In genomic region chr17:87865439-87865838, GRCm38 (mm10) we compare ENCODE assay signal across 34 mouse cellular contexts. TPM values are rescaled to one million over a fixed set of nuclear protein-coding genes. Genes with fewer than 3 reads are reported as not detected.
A peak's percentile ranks its signal among the peaks of the same experiment; 100 is the strongest.
DNase-seq lines count a peak whose midpoint lies in the region; ATAC-seq lines count a peak whose summit lies in the region.
"Had no signal": no experiment of that assay in that cellular context is flagged by ENCODE, and none has a peak within 500 bp of the region (broad histone marks: within the 10 kb centered on the region; RNA-seq: fewer than 3 reads in every experiment).

No protein-coding gene starts in this region.

- no peaks in the 10 kb centered on the region for H3K27me3 ChIP-seq in intestine, embryonic 14.5 days (replicated peaks; ENCODE audit: control insufficient read depth, insufficient read depth, low read length)
- no peaks in the 10 kb centered on the region for H3K27me3 ChIP-seq in intestine, embryonic 16.5 days (replicated peaks; ENCODE audit: control insufficient read depth, insufficient read depth, low read length)
- H3K27me3 ChIP-seq: embryonic facial prominence, embryonic 13.5 days; forebrain, embryonic 12.5 days; hindbrain, embryonic 15.5 days; intestine, embryonic 15.5 days; neural tube, embryonic 12.5 days had no signal

- no peaks in the 10 kb centered on the region for H3K36me3 ChIP-seq in intestine, embryonic 14.5 days (ENCODE audit: control insufficient read depth, insufficient read depth, low read length)
- no peaks in the 10 kb centered on the region for H3K36me3 ChIP-seq in intestine, embryonic 16.5 days (ENCODE audit: control insufficient read depth, insufficient read depth, low read length)
- H3K36me3 ChIP-seq: embryonic facial prominence, embryonic 13.5 days; forebrain, embryonic 12.5 days; heart, embryonic 13.5 days; hindbrain, embryonic 15.5 days; intestine, embryonic 15.5 days; midbrain, embryonic 12.5 days; neural tube, embryonic 12.5 days had no signal

- no peak overlapping the region for H3K9ac ChIP-seq in intestine, embryonic 14.5 days (ENCODE audit: low read length)
- no peak overlapping the region for H3K9ac ChIP-seq in intestine, embryonic 16.5 days (ENCODE audit: low read depth, low read length)
- H3K9ac ChIP-seq: embryonic facial prominence, embryonic 13.5 days; forebrain, embryonic 12.5 days; hindbrain, embryonic 15.5 days; intestine, embryonic 15.5 days; midbrain, embryonic 12.5 days; neural tube, embryonic 12.5 days had no signal

- H3K4me2 ChIP-seq in intestine, embryonic 14.5 days (ENCODE audit: low read length) = no peak overlapping the region
- H3K4me2 ChIP-seq in intestine, embryonic 16.5 days (ENCODE audit: low read depth, low read length) = no peak overlapping the region
- H3K4me2 ChIP-seq: embryonic facial prominence, embryonic 13.5 days; forebrain, embryonic 12.5 days; hindbrain, embryonic 15.5 days; intestine, embryonic 15.5 days; midbrain, embryonic 12.5 days; neural tube, embryonic 12.5 days had no signal

- H3K9me3 ChIP-seq in intestine, embryonic 14.5 days (ENCODE audit: control insufficient read depth, low read length) = no peaks in the 10 kb centered on the region
- H3K9me3 ChIP-seq in intestine, embryonic 16.5 days (ENCODE audit: control insufficient read depth, low read length) = no peaks in the 10 kb centered on the region
- H3K9me3 ChIP-seq: embryonic facial prominence, embryonic 13.5 days; forebrain, embryonic 12.5 days; heart, embryonic 13.5 days; hindbrain, embryonic 15.5 days; intestine, embryonic 15.5 days; midbrain, embryonic 12.5 days; neural tube, embryonic 12.5 days had no signal

- no peak overlapping the region for H3K27ac ChIP-seq in intestine, embryonic 14.5 days (ENCODE audit: low read depth)
- H3K27ac ChIP-seq in intestine, embryonic 16.5 days (ENCODE audit: low read length) = no peak overlapping the region
- H3K27ac ChIP-seq: embryonic facial prominence, embryonic 13.5 days; forebrain, embryonic 12.5 days; heart, embryonic 13.5 days; hindbrain, embryonic 15.5 days; intestine, embryonic 15.5 days; layer of hippocampus, adult 2 months; macrophage; midbrain, embryonic 12.5 days; neural tube, embryonic 12.5 days; stomach, postnatal 0 days had no signal

- ATAC-seq in intestine, embryonic 14.5 days (replicated peaks; ENCODE audit: low FRiP score, low TSS enrichment, low read depth) = no peak
- ATAC-seq in intestine, embryonic 16.5 days = no peak
- ATAC-seq in granulocyte monocyte progenitor cell, adult 5-6 weeks (replicated peaks; ENCODE audit: poor library complexity, severe bottlenecking) = 0 out of 2 replicates have a peak, but pooled peaks have one; percentile 30
- ATAC-seq in megakaryocyte progenitor cell, adult 5-6 weeks (replicated peaks; ENCODE audit: poor library complexity) = peak; percentile 42
- ATAC-seq: activated CD4-positive, CD25-positive, alpha-beta regulatory T cell, adult 4 months; intestine, embryonic 15.5 days; lung, postnatal 0 days had no signal

- WGBS in intestine, embryonic 14.5 days = 86% methylated on average over 8 of the region's 8 CpGs
- 81% methylated on average over 8 of the region's 8 CpGs for WGBS in intestine, embryonic 16.5 days

- H3K4me3 ChIP-seq in intestine, embryonic 14.5 days (ENCODE audit: low read depth, low read length) = no peak overlapping the region
- no peak overlapping the region for H3K4me3 ChIP-seq in intestine, embryonic 16.5 days (ENCODE audit: low read length)
- H3K4me3 ChIP-seq: embryonic facial prominence, embryonic 13.5 days; erythroblast, embryonic 14.5 days; forebrain, embryonic 12.5 days; heart, embryonic 13.5 days; hindbrain, embryonic 15.5 days; intestine, embryonic 15.5 days; layer of hippocampus, adult 2 months; midbrain, embryonic 12.5 days; neural tube, embryonic 12.5 days had no signal

- 0 out of 2 replicates have a peak, but pooled peaks cover 3% of the 10 kb centered on the region for H3K4me1 ChIP-seq in intestine, embryonic 14.5 days (replicated peaks; ENCODE audit: control insufficient read depth, insufficient read depth, low read length)
- no peaks in the 10 kb centered on the region for H3K4me1 ChIP-seq in intestine, embryonic 16.5 days (ENCODE audit: control insufficient read depth, insufficient read depth, low read length)
- H3K4me1 ChIP-seq: embryonic facial prominence, embryonic 13.5 days; hindbrain, embryonic 15.5 days; intestine, embryonic 15.5 days; midbrain, embryonic 12.5 days; neural tube, embryonic 12.5 days had no signal

- DNase-seq in intestine, embryonic 14.5 days (ENCODE audit: low spot score) = peak; percentile 23
- peak; percentile 12 to 16 for DNase-seq in right cerebral cortex, postnatal 10 days (ENCODE audit: low spot score in 2 of 2)
- no peak for DNase-seq in right cerebral cortex, adult 2 months (ENCODE audit: low spot score in 2 of 2)
- DNase-seq in left cerebral cortex, adult 18-20 months (ENCODE audit: low spot score in 2 of 2) = no peak
- DNase-seq: adrenal gland, adult 8-10 months; cerebellum, adult 18-20 months; cerebellum, postnatal 25 days; embryo, embryonic 11 days; gastrocnemius, postnatal 25 days; kidney, adult 9 months; kidney, postnatal 25 days; thymus, adult 2 months; thymus, postnatal 4 days had no signal

RNA-seq across cellular contexts. Expression of gene Rpl36-ps4, which starts 55.3 kb away (rescaled TPM):
- not detected in 2 replicates for polyA plus RNA-seq in intestine, embryonic 14.5 days (2014; fragmentation: Nextera tagmentation; extraction: Ambion mirVana)
- not detected in 2 replicates for polyA plus RNA-seq in intestine, embryonic 16.5 days (2015; fragmentation: Nextera tagmentation; extraction: Ambion mirVana)
- not detected in 2 replicates for total RNA-seq in granulocyte monocyte progenitor cell, adult 5-6 weeks (2014; fragmentation: Nextera tagmentation)
- total RNA-seq in granulocyte monocyte progenitor cell, adult 5-6 weeks (2017) = not detected in 2 replicates
- total RNA-seq in megakaryocyte progenitor cell, adult 5-6 weeks (2015) = not detected in 2 replicates
- total RNA-seq in megakaryocyte progenitor cell, adult 5-6 weeks (2017) = not detected in 2 replicates
- total RNA-seq in left cerebral cortex, adult 18-20 months (2021) = not detected
- total RNA-seq: adrenal gland, adult 8-10 months; gastrocnemius, postnatal 25 days; heart, postnatal 25 days; layer of hippocampus, adult 2 months; layer of hippocampus, postnatal 25 days; left cerebral cortex, postnatal 14 days had no signal
- polyA plus RNA-seq: activated CD4-positive, CD25-positive, alpha-beta regulatory T cell, adult 4 months; embryonic facial prominence, embryonic 13.5 days; erythroblast, embryonic 14.5 days; forebrain, embryonic 12.5 days; heart, embryonic 13.5 days; hindbrain, embryonic 15.5 days; intestine, embryonic 15.5 days; limb, embryonic 14.5 days; liver, embryonic 16.5 days; lung, postnatal 0 days; macrophage; midbrain, embryonic 12.5 days; neural tube, embryonic 12.5 days; stomach, postnatal 0 days; thymus, adult 2 months had no signal

Comparison
In these comparisons a context has a peak if more than half of its experiments do, and no peak if none do; other contexts are left out.
1. DNase-seq: peak in intestine, embryonic 14.5 days (single experiment) and right cerebral cortex, postnatal 10 days (2 of 2); none in right cerebral cortex, adult 2 months (0 of 2) and left cerebral cortex, adult 18-20 months (0 of 2).
2. ATAC-seq: peak in granulocyte monocyte progenitor cell, adult 5-6 weeks (single experiment) and megakaryocyte progenitor cell, adult 5-6 weeks (single experiment); none in intestine, embryonic 14.5 days (single experiment) and intestine, embryonic 16.5 days (single experiment).